Mouse (Mus musculus) B cell, adult 62 days (primary cell): ENCODE data around the gene Spry1. TPM values are rescaled to one million over a fixed set of nuclear protein-coding genes. Genes with fewer than 3 reads are reported as not detected.

Experiments used
- total RNA-seq: library from RNA; stranded (reverse); gene quantifications from 4 replicates; pipeline ENCODE4 v1.2.4, GENCODE M21; 2023

Spry1 gene
- total RNA-seq: 1.8 to 4.0 TPM (median 3.3 TPM) in 4 replicates

DNA sequence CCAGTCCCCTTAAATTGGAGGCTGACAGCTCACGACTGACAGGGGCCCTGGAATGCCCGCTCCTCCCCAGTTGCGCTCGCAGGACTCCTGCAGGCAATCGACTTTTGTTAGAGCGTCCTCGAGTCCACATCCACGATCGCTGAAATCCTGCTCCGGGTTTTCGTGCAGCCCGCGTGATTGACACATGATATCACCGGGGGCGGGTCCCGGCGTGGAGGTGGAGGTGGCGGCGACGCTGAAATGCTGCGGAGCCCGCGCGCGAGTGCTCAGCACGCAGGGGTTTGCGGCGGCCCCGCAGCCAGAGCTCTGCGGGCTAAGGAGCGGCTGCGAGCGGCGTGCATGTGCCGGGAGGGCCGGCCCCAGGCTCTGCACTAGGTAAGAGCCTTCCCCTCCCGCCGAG is at the start of gene Spry1:
Gene Spry1, plus strand, starts transcription at position 258 of the 400 bp plus-strand sequence.

Other genes starting within 250 kb of the Spry1 start
- gene Spata5, start 220.1 kb upstream of the Spry1 start, total RNA-seq: 81.8 to 88.6 TPM (median 84.9 TPM) in 4 replicates
- gene Nudt6, start 219.7 kb upstream of the Spry1 start, total RNA-seq: 14.1 to 16.2 TPM (median 15.0 TPM) in 4 replicates
- 0.46 to 0.60 TPM in 2 of 4 replicates, not detected in the others for gene Gm5148, start 84.5 kb downstream of the Spry1 start, total RNA-seq